Mouse (Mus musculus): ENCODE results near the gene Pkib. TPM values are rescaled to one million over a fixed set of nuclear protein-coding genes. Genes with fewer than 3 reads are reported as not detected.
A peak's percentile ranks its signal among the peaks of the same experiment; 100 is the strongest.

Gene Pkib
- polyA plus RNA-seq, 1 experiment: 1.9 TPM

- Histone ChIP-seq H3K27ac (ENCODE audit: insufficient read depth, low read depth, low read length) (no peak overlapping the region), H3K4me3 (ENCODE audit: insufficient read depth, low read depth, low read length) (no peak overlapping the region), H3K4me1 (ENCODE audit: control insufficient read depth, insufficient read depth, low read length) (no peaks in the 10 kb centered on the region), H3K27me3 (replicated peaks; ENCODE audit: control insufficient read depth, insufficient read depth, low read length) (no peaks in the 10 kb centered on the region), H3K36me3 (ENCODE audit: control insufficient read depth, insufficient read depth, low read length) (no peaks in the 10 kb centered on the region)
- WGBS: 88% methylated on average over 3 of the region's 3 CpGs
- TF ChIP-seq POLR2A (IDR thresholded peaks at IDR 0.05; ENCODE audit: low read depth, low read length): no peak
- TF ChIP-seq CTCF (conservative IDR thresholded peaks at IDR 0.05; ENCODE audit: insufficient read depth, insufficient read length, low read depth, low read length): no peak
- DNase-seq: no peak
Measured at GRCm38 (mm10) chr10:57731672-57732071, 99.9 kb downstream of the Pkib start.

GRCm38 (mm10) chr10:57740733-57741132, 109.0 kb downstream of the Pkib start:
- no peak for DNase-seq
- WGBS: 43% methylated on average over 4 of the region's 4 CpGs
- Histone ChIP-seq H3K4me1 (ENCODE audit: control insufficient read depth, insufficient read depth, low read length) (peaks cover 10% of the 10 kb centered on the region; the same call in 1 of the 2 replicates), H3K27ac (ENCODE audit: insufficient read depth, low read depth, low read length) (no peak overlapping the region), H3K27me3 (replicated peaks; ENCODE audit: control insufficient read depth, insufficient read depth, low read length) (no peaks in the 10 kb centered on the region), H3K4me3 (ENCODE audit: insufficient read depth, low read depth, low read length) (no peak overlapping the region), H3K36me3 (ENCODE audit: control insufficient read depth, insufficient read depth, low read length) (no peaks in the 10 kb centered on the region)
- TF ChIP-seq CTCF (conservative IDR thresholded peaks at IDR 0.05; ENCODE audit: insufficient read depth, insufficient read length, low read depth, low read length): no peak
- TF ChIP-seq POLR2A (IDR thresholded peaks at IDR 0.05; ENCODE audit: low read depth, low read length): no peak

GRCm38 (mm10) chr10:57741351-57741750, 109.6 kb downstream of the Pkib start:
- 30% methylated on average over 2 of the region's 2 CpGs for WGBS
- no peak overlapping the region for H3K4me3 ChIP-seq (ENCODE audit: insufficient read depth, low read depth, low read length)
- peak; percentile 80 for DNase-seq
- H3K27me3 ChIP-seq (replicated peaks; ENCODE audit: control insufficient read depth, insufficient read depth, low read length): no peaks in the 10 kb centered on the region
- H3K4me1 ChIP-seq (ENCODE audit: control insufficient read depth, insufficient read depth, low read length): peaks cover 10% of the 10 kb centered on the region; the same call in 1 of the 2 replicates
- no peak for TF ChIP-seq CTCF (conservative IDR thresholded peaks at IDR 0.05; ENCODE audit: insufficient read depth, insufficient read length, low read depth, low read length)
- no peak for TF ChIP-seq POLR2A (IDR thresholded peaks at IDR 0.05; ENCODE audit: low read depth, low read length)
- no peaks in the 10 kb centered on the region for H3K36me3 ChIP-seq (ENCODE audit: control insufficient read depth, insufficient read depth, low read length)
- peak overlapping the region; percentile 6; the same call in 1 of the 2 replicates for H3K27ac ChIP-seq (ENCODE audit: insufficient read depth, low read depth, low read length)

GRCm38 (mm10) chr10:57743045-57743444, 111.3 kb downstream of the Pkib start:
- TF ChIP-seq CTCF (conservative IDR thresholded peaks at IDR 0.05; ENCODE audit: insufficient read depth, insufficient read length, low read depth, low read length) (no peak), POLR2A (IDR thresholded peaks at IDR 0.05; ENCODE audit: low read depth, low read length) (no peak)
- H3K27me3 ChIP-seq (replicated peaks; ENCODE audit: control insufficient read depth, insufficient read depth, low read length): no peaks in the 10 kb centered on the region
- WGBS: 73% methylated on average over 7 of the region's 7 CpGs

GRCm38 (mm10) chr10:57743606-57744016, 111.8 kb downstream of the Pkib start:
- peak overlapping the region; percentile 67 for H3K4me3 ChIP-seq (ENCODE audit: insufficient read depth, low read depth, low read length)
- H3K27ac ChIP-seq (ENCODE audit: insufficient read depth, low read depth, low read length): no peak overlapping the region
- no peaks in the 10 kb centered on the region for H3K27me3 ChIP-seq (replicated peaks; ENCODE audit: control insufficient read depth, insufficient read depth, low read length)
- H3K4me1 ChIP-seq (ENCODE audit: control insufficient read depth, insufficient read depth, low read length): peaks cover 10% of the 10 kb centered on the region; the same call in 1 of the 2 replicates
- peak; percentile 63 for DNase-seq
- H3K36me3 ChIP-seq (ENCODE audit: control insufficient read depth, insufficient read depth, low read length): no peaks in the 10 kb centered on the region
- 1% methylated on average over 6 of the region's 6 CpGs for WGBS
- TF ChIP-seq POLR2A (IDR thresholded peaks at IDR 0.05; ENCODE audit: low read depth, low read length): no peak
- TF ChIP-seq CTCF (conservative IDR thresholded peaks at IDR 0.05; ENCODE audit: insufficient read depth, insufficient read length, low read depth, low read length): peak; percentile 61

More at GRCm38 (mm10) chr10:57743045-57743444, 111.3 kb downstream of the Pkib start:
- H3K36me3 ChIP-seq (ENCODE audit: control insufficient read depth, insufficient read depth, low read length): no peaks in the 10 kb centered on the region
- H3K4me1 ChIP-seq (ENCODE audit: control insufficient read depth, insufficient read depth, low read length): peaks cover 10% of the 10 kb centered on the region; the same call in 1 of the 2 replicates
- H3K4me3 ChIP-seq (ENCODE audit: insufficient read depth, low read depth, low read length): no peak overlapping the region
- no peak for DNase-seq
- no peak overlapping the region for H3K27ac ChIP-seq (ENCODE audit: insufficient read depth, low read depth, low read length)

GRCm38 (mm10) chr10:57744128-57744765, 112.5 kb downstream of the Pkib start:
- 31% methylated on average over 2 of the region's 2 CpGs for WGBS
- DNase-seq: no peak

GRCm38 (mm10) chr10:57745452-57745851, 113.7 kb downstream of the Pkib start:
- TF ChIP-seq CTCF (conservative IDR thresholded peaks at IDR 0.05; ENCODE audit: insufficient read depth, insufficient read length, low read depth, low read length) (no peak), POLR2A (IDR thresholded peaks at IDR 0.05; ENCODE audit: low read depth, low read length) (no peak)
- Histone ChIP-seq H3K4me1 (ENCODE audit: control insufficient read depth, insufficient read depth, low read length) (peaks cover 10% of the 10 kb centered on the region; the same call in 1 of the 2 replicates), H3K36me3 (ENCODE audit: control insufficient read depth, insufficient read depth, low read length) (no peaks in the 10 kb centered on the region), H3K4me3 (ENCODE audit: insufficient read depth, low read depth, low read length) (no peak overlapping the region), H3K27me3 (replicated peaks; ENCODE audit: control insufficient read depth, insufficient read depth, low read length) (no peaks in the 10 kb centered on the region), H3K27ac (ENCODE audit: insufficient read depth, low read depth, low read length) (no peak overlapping the region)
- DNase-seq: no peak

More at GRCm38 (mm10) chr10:57744128-57744765, 112.5 kb downstream of the Pkib start:
- TF ChIP-seq POLR2A (IDR thresholded peaks at IDR 0.05; ENCODE audit: low read depth, low read length) (no peak), CTCF (conservative IDR thresholded peaks at IDR 0.05; ENCODE audit: insufficient read depth, insufficient read length, low read depth, low read length) (no peak)
- no peaks in the 10 kb centered on the region for H3K27me3 ChIP-seq (replicated peaks; ENCODE audit: control insufficient read depth, insufficient read depth, low read length)
- no peaks in the 10 kb centered on the region for H3K36me3 ChIP-seq (ENCODE audit: control insufficient read depth, insufficient read depth, low read length)
- H3K27ac ChIP-seq (ENCODE audit: insufficient read depth, low read depth, low read length): no peak overlapping the region
- H3K4me1 ChIP-seq (ENCODE audit: control insufficient read depth, insufficient read depth, low read length): peaks cover 10% of the 10 kb centered on the region; the same call in 1 of the 2 replicates
- no peak overlapping the region for H3K4me3 ChIP-seq (ENCODE audit: insufficient read depth, low read depth, low read length)
